Mouse (Mus musculus): ENCODE results near the gene Fam71f1. TPM values are rescaled to one million over a fixed set of nuclear protein-coding genes. Genes with fewer than 3 reads are reported as not detected.
A peak's percentile ranks its signal among the peaks of the same experiment; 100 is the strongest.
"Not testable (repeated sequence)": the region's sequence is repeated elsewhere in the genome, so short reads cannot be mapped to it uniquely, and the experiment has no call there.

Fam71f1 gene
- polyA plus RNA-seq, 1 experiment from 2014 or later = not detected

DNA sequence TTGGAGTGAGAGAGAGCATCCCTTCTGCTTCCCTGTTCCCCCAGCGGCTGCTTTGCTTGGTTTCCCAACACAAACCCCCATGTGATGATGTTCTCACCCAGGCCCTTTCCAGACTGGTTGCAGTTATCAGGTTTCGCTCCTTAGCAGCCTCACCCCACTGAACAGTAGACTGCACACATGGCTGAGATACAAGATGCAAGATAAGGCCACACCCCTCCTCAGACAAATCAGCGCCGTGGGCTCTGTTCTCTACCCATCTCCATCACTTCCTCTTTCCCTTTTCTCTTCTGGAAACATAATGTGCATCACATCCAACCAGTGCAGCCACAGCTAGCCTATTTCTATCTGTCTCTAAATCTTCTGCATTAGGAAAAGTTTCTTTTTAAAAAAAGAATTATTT is 10.6 kb downstream of the Fam71f1 start:
- H3K4me2 ChIP-seq = no peak overlapping the region
- WGBS = 54% methylated on average over 4 of the region's 4 CpGs
- H3K36me3 ChIP-seq = no peaks in the 10 kb centered on the region
- no peak overlapping the region for H3K4me3 ChIP-seq
- ATAC-seq (ENCODE audit: insufficient number of reproducible peaks, insufficient read depth, low FRiP score, low TSS enrichment, low read depth) = no peak
- peaks cover 4% of the 10 kb centered on the region; the same call in 1 of the 2 replicates for H3K4me1 ChIP-seq
- no peaks in the 10 kb centered on the region for H3K9me3 ChIP-seq
- H3K27me3 ChIP-seq = peaks cover 7% of the 10 kb centered on the region; the same call in 1 of the 2 replicates
- no peak overlapping the region for H3K27ac ChIP-seq
- no peak overlapping the region for H3K9ac ChIP-seq

DNA sequence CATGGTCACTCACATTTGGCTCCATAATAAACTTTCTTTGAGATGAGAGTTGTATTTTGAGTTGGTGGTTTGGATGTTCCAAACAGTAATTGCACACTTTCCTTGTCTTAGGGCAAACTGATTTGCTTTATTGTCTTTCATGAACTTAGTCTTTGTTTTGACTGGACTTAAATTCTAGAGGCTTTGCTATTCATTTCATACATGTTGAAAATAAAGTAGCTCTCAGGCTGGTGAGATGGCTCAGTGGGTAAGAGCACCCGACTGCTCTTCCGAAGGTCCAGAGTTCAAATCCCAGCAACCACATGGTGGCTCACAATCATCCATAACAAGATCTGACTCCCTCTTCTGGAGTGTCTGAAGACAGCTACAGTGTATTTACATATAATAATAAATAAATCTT is 27.6 kb downstream of the Fam71f1 start:
- H3K4me3 ChIP-seq; H3K4me2 ChIP-seq; H3K27me3 ChIP-seq; H3K9me3 ChIP-seq; ATAC-seq (ENCODE audit: insufficient number of reproducible peaks, insufficient read depth, low FRiP score, low TSS enrichment, low read depth); H3K9ac ChIP-seq; H3K36me3 ChIP-seq; H3K27ac ChIP-seq: not testable (repeated sequence)
- 86% methylated on average over 2 of the region's 2 CpGs for WGBS
- peaks cover 23% of the 10 kb centered on the region for H3K4me1 ChIP-seq

GRCm38 (mm10) chr6:29347189-29347588 is 28.2 kb downstream of the Fam71f1 start:
- 37% methylated on average over 7 of the region's 7 CpGs for WGBS
- Histone ChIP-seq H3K9ac (peak overlapping the region; percentile 81), H3K36me3 (no peaks in the 10 kb centered on the region), H3K4me2 (peak overlapping the region; percentile 63), H3K27ac (peak overlapping the region; percentile 90), H3K9me3 (no peaks in the 10 kb centered on the region), H3K4me3 (peak overlapping the region; percentile 96), H3K4me1 (peaks cover 23% of the 10 kb centered on the region), H3K27me3 (no peaks in the 10 kb centered on the region)
- ATAC-seq (ENCODE audit: insufficient number of reproducible peaks, insufficient read depth, low FRiP score, low TSS enrichment, low read depth) = no peak

DNA sequence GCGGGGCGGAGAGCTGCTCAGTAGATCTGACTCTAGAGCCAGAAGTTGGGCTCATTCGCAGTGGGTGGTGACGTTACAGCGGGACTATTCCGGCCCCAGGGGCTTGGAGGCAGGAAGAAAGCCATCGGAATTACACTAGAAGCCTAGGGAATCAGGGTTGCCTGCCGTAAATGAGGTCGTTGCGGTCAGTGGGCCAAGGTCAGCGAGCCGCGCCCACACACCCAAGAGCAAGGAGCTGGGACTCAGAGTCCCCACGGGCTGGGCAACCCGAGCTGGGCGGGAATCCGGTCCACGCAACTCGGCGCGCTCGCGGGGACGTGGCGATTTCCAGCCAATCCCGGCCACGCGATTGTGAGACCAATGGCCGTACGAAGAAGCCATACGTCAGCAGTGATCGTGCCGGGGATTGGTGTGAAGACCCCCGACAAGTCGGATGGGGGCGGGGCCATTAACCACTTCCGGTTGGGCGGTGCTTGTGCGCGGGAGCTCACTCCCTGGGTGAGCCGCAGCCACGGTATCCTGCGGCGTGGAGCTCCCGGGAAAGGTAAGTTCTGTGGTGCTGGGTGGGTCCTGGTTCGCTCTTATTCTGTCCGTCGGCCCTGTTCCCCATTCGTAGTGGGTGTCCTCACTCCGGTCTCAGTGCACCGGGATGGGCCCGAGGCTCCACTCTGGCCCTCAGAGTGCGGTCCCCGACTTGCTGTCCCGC is 28.9 kb downstream of the Fam71f1 start, which contains the start of gene Calu:
Gene Calu (plus strand): TSS at position 405 of the 706 bp plus-strand sequence.
- Histone ChIP-seq H3K4me3 (peak within 1 kb of the TSS; percentile 96), H3K27me3 (no peaks in the 10 kb centered on the region), H3K9ac (peak within 1 kb of the TSS; percentile 97), H3K4me2 (peak within 1 kb of the TSS; percentile 63), H3K36me3 (no peaks in the 10 kb centered on the region), H3K27ac (peak within 1 kb of the TSS; percentile 90), H3K4me1 (peaks cover 26% of the 10 kb centered on the region), H3K9me3 (no peaks in the 10 kb centered on the region)
- ATAC-seq (ENCODE audit: insufficient number of reproducible peaks, insufficient read depth, low FRiP score, low TSS enrichment, low read depth) = peak; percentile 98
- WGBS = under 1% methylated on average over 55 of the region's 55 CpGs

GRCm38 (mm10) chr6:29348371-29348724 is 29.4 kb downstream of the Fam71f1 start:
- H3K9ac ChIP-seq = peak overlapping the region; percentile 97
- no peaks in the 10 kb centered on the region for H3K27me3 ChIP-seq
- peak overlapping the region; percentile 90 for H3K27ac ChIP-seq
- no peaks in the 10 kb centered on the region for H3K9me3 ChIP-seq
- peak overlapping the region; percentile 96 for H3K4me3 ChIP-seq
- no peaks in the 10 kb centered on the region for H3K36me3 ChIP-seq
- peak; percentile 0 for ATAC-seq (ENCODE audit: insufficient number of reproducible peaks, insufficient read depth, low FRiP score, low TSS enrichment, low read depth)
- peaks cover 26% of the 10 kb centered on the region for H3K4me1 ChIP-seq
- peak overlapping the region; percentile 63 for H3K4me2 ChIP-seq
- WGBS = 1% methylated on average over 15 of the region's 15 CpGs

DNA sequence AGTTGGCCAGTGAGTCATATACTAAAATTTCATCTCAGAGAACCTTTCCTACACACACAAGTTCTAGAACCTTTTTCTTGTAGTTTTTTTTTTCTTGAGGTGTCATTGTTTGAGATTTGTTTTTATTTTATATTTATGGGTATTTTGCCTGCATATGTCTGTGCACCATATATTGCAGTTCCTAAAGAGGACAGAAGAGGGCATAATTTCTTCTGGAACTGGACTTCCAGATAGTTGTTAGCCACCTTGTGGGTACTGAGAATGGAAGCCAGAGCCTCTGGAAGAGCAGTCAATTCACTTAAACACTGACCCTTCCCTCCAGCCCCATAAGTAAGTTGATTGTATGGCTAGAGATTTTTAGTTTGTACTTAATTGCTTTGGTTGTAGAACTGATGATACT is 32.7 kb downstream of the Fam71f1 start:
- Histone ChIP-seq H3K36me3 (peaks cover 4% of the 10 kb centered on the region), H3K9ac (no peak overlapping the region), H3K4me2 (no peak overlapping the region), H3K4me1 (peaks cover 30% of the 10 kb centered on the region), H3K27me3 (no peaks in the 10 kb centered on the region), H3K27ac (no peak overlapping the region), H3K9me3 (no peaks in the 10 kb centered on the region), H3K4me3 (no peak overlapping the region)
- ATAC-seq (ENCODE audit: insufficient number of reproducible peaks, insufficient read depth, low FRiP score, low TSS enrichment, low read depth) = no peak

- no peak for ATAC-seq (ENCODE audit: insufficient number of reproducible peaks, insufficient read depth, low FRiP score, low TSS enrichment, low read depth)
Measured at GRCm38 (mm10) chr6:29352816-29353215, 33.9 kb downstream of the Fam71f1 start.

GRCm38 (mm10) chr6:29359386-29359785 is 40.4 kb downstream of the Fam71f1 start:
- WGBS = 86% methylated on average over 3 of the region's 3 CpGs
- Histone ChIP-seq H3K4me1 (peaks cover 29% of the 10 kb centered on the region), H3K36me3 (peaks cover 42% of the 10 kb centered on the region), H3K27ac (no peak overlapping the region), H3K27me3 (no peaks in the 10 kb centered on the region), H3K9ac (no peak overlapping the region), H3K4me2 (no peak overlapping the region), H3K9me3 (no peaks in the 10 kb centered on the region), H3K4me3 (no peak overlapping the region)
- ATAC-seq (ENCODE audit: insufficient number of reproducible peaks, insufficient read depth, low FRiP score, low TSS enrichment, low read depth) = no peak

More at GRCm38 (mm10) chr6:29352816-29353215, 33.9 kb downstream of the Fam71f1 start:
- Histone ChIP-seq H3K27me3 (no peaks in the 10 kb centered on the region), H3K4me3 (no peak overlapping the region), H3K9me3 (no peaks in the 10 kb centered on the region), H3K36me3 (peaks cover 16% of the 10 kb centered on the region), H3K9ac (no peak overlapping the region), H3K27ac (no peak overlapping the region), H3K4me2 (no peak overlapping the region), H3K4me1 (peaks cover 25% of the 10 kb centered on the region)
- WGBS = 50% methylated on average over 5 of the region's 5 CpGs

- H3K36me3 ChIP-seq = peaks cover 45% of the 10 kb centered on the region
- H3K4me2 ChIP-seq = no peak overlapping the region
- peaks cover 29% of the 10 kb centered on the region for H3K4me1 ChIP-seq
- no peak for ATAC-seq (ENCODE audit: insufficient number of reproducible peaks, insufficient read depth, low FRiP score, low TSS enrichment, low read depth)
- no peaks in the 10 kb centered on the region for H3K27me3 ChIP-seq
- no peaks in the 10 kb centered on the region for H3K9me3 ChIP-seq
- H3K4me3 ChIP-seq = no peak overlapping the region
- H3K9ac ChIP-seq = no peak overlapping the region
- no peak overlapping the region for H3K27ac ChIP-seq
- WGBS = 75% methylated on average over 6 of the region's 6 CpGs
Measured at GRCm38 (mm10) chr6:29360211-29360610, 41.3 kb downstream of the Fam71f1 start.

- WGBS = 23% methylated on average over 7 of the region's 7 CpGs
- Histone ChIP-seq H3K9me3 (no peaks in the 10 kb centered on the region), H3K27me3 (no peaks in the 10 kb centered on the region), H3K9ac (no peak overlapping the region), H3K4me3 (no peak overlapping the region), H3K27ac (peak overlapping the region; percentile 44), H3K36me3 (peaks cover 55% of the 10 kb centered on the region), H3K4me2 (peak overlapping the region; percentile 11; the same call in 1 of the 2 replicates), H3K4me1 (peaks cover 25% of the 10 kb centered on the region)
- no peak for ATAC-seq (ENCODE audit: insufficient number of reproducible peaks, insufficient read depth, low FRiP score, low TSS enrichment, low read depth)
Measured at GRCm38 (mm10) chr6:29362246-29363128, 43.5 kb downstream of the Fam71f1 start.

GRCm38 (mm10) chr6:29363129-29363515 is 44.2 kb downstream of the Fam71f1 start:
- Histone ChIP-seq H3K27ac (peak overlapping the region; percentile 24; the same call in 1 of the 2 replicates), H3K36me3 (peaks cover 54% of the 10 kb centered on the region)
- 65% methylated on average over 3 of the region's 3 CpGs for WGBS

More at GRCm38 (mm10) chr6:29363129-29363515, 44.2 kb downstream of the Fam71f1 start:
- H3K9ac ChIP-seq = no peak overlapping the region
- H3K9me3 ChIP-seq = no peaks in the 10 kb centered on the region
- ATAC-seq (ENCODE audit: insufficient number of reproducible peaks, insufficient read depth, low FRiP score, low TSS enrichment, low read depth) = no peak
- H3K27me3 ChIP-seq = no peaks in the 10 kb centered on the region
- H3K4me3 ChIP-seq = no peak overlapping the region
- no peak overlapping the region for H3K4me2 ChIP-seq
- peaks cover 25% of the 10 kb centered on the region for H3K4me1 ChIP-seq

Data from embryonic facial prominence, embryonic 13.5 days (tissue).